Comparison of ENCODE assay signal across 8 mouse cellular contexts in the genomic region with DNA sequence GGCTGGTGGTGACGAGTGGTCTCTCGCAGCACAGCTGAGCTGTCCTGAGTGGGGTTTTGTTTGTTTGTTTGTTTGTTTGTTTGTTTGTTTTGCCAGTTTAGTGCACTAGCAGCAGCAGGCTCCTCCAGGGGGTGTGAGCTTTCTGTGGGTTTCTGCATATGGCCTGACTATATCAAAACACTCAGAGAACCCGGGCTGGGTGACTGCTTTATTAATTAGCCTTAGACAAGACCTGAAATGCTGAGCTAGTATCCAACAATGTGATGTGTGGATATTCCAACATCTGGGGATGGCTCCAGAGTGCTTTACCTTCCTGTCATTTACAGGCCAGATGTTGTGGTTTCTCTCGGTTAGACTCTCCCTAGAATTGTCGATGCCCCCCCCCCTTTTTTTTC. TPM values are rescaled to one million over a fixed set of nuclear protein-coding genes. Genes with fewer than 3 reads are reported as not detected.
A peak's percentile ranks its signal among the peaks of the same experiment; 100 is the strongest.
DNase-seq lines count a peak whose midpoint lies in the region; ATAC-seq and TF ChIP-seq lines count a peak whose summit lies in the region.

No protein-coding gene starts in this region.

- no peak for ATAC-seq in heart, embryonic 13.5 days (ENCODE audit: extremely low read depth, insufficient number of reproducible peaks, low FRiP score, low TSS enrichment)
- ATAC-seq in hindbrain, embryonic 11.5 days (ENCODE audit: low FRiP score) = peak; percentile 57
- ATAC-seq in megakaryocyte progenitor cell, adult 5-6 weeks (replicated peaks; ENCODE audit: poor library complexity) = peak; percentile 30; the same call in 1 of the 2 replicates

- no peaks in the 10 kb centered on the region; the same call in 1 of the 2 replicates for H3K36me3 ChIP-seq in heart, embryonic 13.5 days
- peaks cover 0 to 3% of the 10 kb centered on the region in 2 experiments; a peak in 2 of 4 replicates for H3K36me3 ChIP-seq in MEL (ENCODE audit: control insufficient read depth in 1 of 2, insufficient read depth in 2 of 2, low read length in 2 of 2)
- H3K36me3 ChIP-seq in hindbrain, embryonic 11.5 days (ENCODE audit: control insufficient read depth, insufficient read depth, low read length) = no peaks in the 10 kb centered on the region

- H3K4me1 ChIP-seq in heart, embryonic 13.5 days = peaks cover 12% of the 10 kb centered on the region
- H3K4me1 ChIP-seq in MEL (ENCODE audit: control insufficient read depth in 1 of 2, insufficient read depth in 2 of 2, low read length in 2 of 2) = peaks cover 2% of the 10 kb centered on the region in 2 experiments; a peak in 1 of 4 replicates
- H3K4me1 ChIP-seq in hindbrain, embryonic 11.5 days (replicated peaks; ENCODE audit: control insufficient read depth, insufficient read depth, low read length) = no peaks in the 10 kb centered on the region

- peak overlapping the region; percentile 86 for H3K9ac ChIP-seq in heart, embryonic 13.5 days
- peak overlapping the region; percentile 71 for H3K9ac ChIP-seq in MEL (ENCODE audit: control insufficient read depth, low read depth, low read length, poor library complexity, severe bottlenecking)
- peak overlapping the region; percentile 79 for H3K9ac ChIP-seq in hindbrain, embryonic 11.5 days (ENCODE audit: low read depth, low read length)

- no peak for TF ChIP-seq CTCF in MEL (IDR thresholded peaks at IDR 0.05 in 2 of 3, conservative IDR thresholded peaks at IDR 0.05 in 1 of 3; ENCODE audit: control insufficient read depth in 1 of 3, insufficient read depth in 1 of 3, low read depth in 2 of 3, low read length in 3 of 3, poor library complexity in 1 of 3, severe bottlenecking in 1 of 3)

- DNase-seq in heart, postnatal 4 days = no peak
- no peak for DNase-seq in MEL (ENCODE audit: low read depth, low spot score)
- no peak for DNase-seq in hindbrain, embryonic 11.5 days (ENCODE audit: low spot score)
- no peak for DNase-seq in adrenal gland, adult 2 months
- DNase-seq in layer of hippocampus, postnatal 14 days (ENCODE audit: low spot score in 2 of 2) = no peak
- DNase-seq in thymus, postnatal 14 days = no peak

- TF ChIP-seq RAD21 in MEL (IDR thresholded peaks at IDR 0.05; ENCODE audit: low read depth, low read length) = no peak

- whole genome bisulfite sequencing in heart, embryonic 13.5 days = 18% methylated on average over 5 of the region's 5 CpGs
- WGBS in hindbrain, embryonic 11.5 days = 23% methylated on average over 5 of the region's 5 CpGs

- peak overlapping the region; percentile 99 for H3K4me2 ChIP-seq in heart, embryonic 13.5 days
- peak overlapping the region; percentile 95 for H3K4me2 ChIP-seq in hindbrain, embryonic 11.5 days (replicated peaks; ENCODE audit: low read depth, low read length)

- no peak for TF ChIP-seq EP300 in MEL (IDR thresholded peaks at IDR 0.05; ENCODE audit: low read depth in 1 of 2, low read length in 2 of 2)

- peak overlapping the region; percentile 84 for H3K4me3 ChIP-seq in heart, embryonic 13.5 days
- H3K4me3 ChIP-seq in MEL (ENCODE audit: control insufficient read depth in 1 of 2, insufficient read depth in 1 of 2, low read depth in 2 of 2, low read length in 2 of 2) = peak overlapping the region; percentile 91 to 97
- H3K4me3 ChIP-seq in hindbrain, embryonic 11.5 days (ENCODE audit: low read depth, low read length) = peak overlapping the region; percentile 69

- peaks cover 5% of the 10 kb centered on the region; the same call in 1 of the 2 replicates for H3K79me2 ChIP-seq in MEL (ENCODE audit: control insufficient read depth, insufficient read depth, low read length, poor library complexity)

- H3K27ac ChIP-seq in heart, embryonic 13.5 days (replicated peaks) = no peak overlapping the region
- peak overlapping the region; percentile 15; the same call in 1 of the 2 replicates for H3K27ac ChIP-seq in MEL (ENCODE audit: control insufficient read depth, low read depth, low read length)
- no peak overlapping the region for H3K27ac ChIP-seq in hindbrain, embryonic 11.5 days (ENCODE audit: low read depth, low read length)

- peak in 1 of 2 experiments; percentile 32; a peak in 3 of 4 replicates for TF ChIP-seq POLR2A in MEL (IDR thresholded peaks at IDR 0.05; ENCODE audit: control insufficient read depth in 1 of 2, insufficient read depth in 1 of 2, low read depth in 1 of 2, low read length in 2 of 2, poor library complexity in 1 of 2)

- H3K9me3 ChIP-seq in heart, embryonic 13.5 days = peaks cover 7% of the 10 kb centered on the region
- H3K9me3 ChIP-seq in MEL (replicated peaks; ENCODE audit: insufficient read depth, low read length) = no peaks in the 10 kb centered on the region
- no peaks in the 10 kb centered on the region for H3K9me3 ChIP-seq in hindbrain, embryonic 11.5 days (ENCODE audit: control insufficient read depth, low read length)

- 0 out of 2 replicates have a peak, but pooled peaks cover 10% of the 10 kb centered on the region for H3K27me3 ChIP-seq in heart, embryonic 13.5 days (replicated peaks)
- no peaks in the 10 kb centered on the region for H3K27me3 ChIP-seq in MEL (ENCODE audit: control insufficient read depth in 1 of 2, insufficient read depth in 2 of 2, low read length in 2 of 2)
- peaks cover 2% of the 10 kb centered on the region; the same call in 1 of the 2 replicates for H3K27me3 ChIP-seq in hindbrain, embryonic 11.5 days (ENCODE audit: control insufficient read depth, insufficient read depth, low read length)

TF ChIP-seq in MEL, 35 proteins besides CTCF, POLR2A, EP300 and RAD21:
- no peak for TF ChIP-seq MAFK (IDR thresholded peaks at IDR 0.05; ENCODE audit: borderline replicate concordance, low read depth, low read length)
- TF ChIP-seq POLR2AphosphoS5 (IDR thresholded peaks at IDR 0.05; ENCODE audit: borderline replicate concordance, low read depth, low read length) = no peak
- peak; percentile 57 for TF ChIP-seq NELFE (IDR thresholded peaks at IDR 0.05; ENCODE audit: low read depth, low read length)
- TF ChIP-seq CHD2 (IDR thresholded peaks at IDR 0.05; ENCODE audit: low read length) = no peak
- TF ChIP-seq RCOR1 (IDR thresholded peaks at IDR 0.05; ENCODE audit: low read depth, low read length) = no peak
- 0 out of 2 replicates have a peak, but pooled peaks have one; percentile 3 for TF ChIP-seq USF1 (IDR thresholded peaks at IDR 0.05; ENCODE audit: low read depth, low read length)
- no peak for TF ChIP-seq MYB (IDR thresholded peaks at IDR 0.05; ENCODE audit: low read depth, low read length)
- TF ChIP-seq TBP (IDR thresholded peaks at IDR 0.05; ENCODE audit: low read depth, low read length) = peak; percentile 45; the same call in 1 of the 2 replicates
- no peak for TF ChIP-seq JUND (IDR thresholded peaks at IDR 0.05; ENCODE audit: low read depth, low read length)
- no peak for TF ChIP-seq ZKSCAN1 (IDR thresholded peaks at IDR 0.05; ENCODE audit: low read depth, low read length)
- no peak for TF ChIP-seq TAL1 (IDR thresholded peaks at IDR 0.05; ENCODE audit: low read length)
- no peak for TF ChIP-seq MAX (IDR thresholded peaks at IDR 0.05; ENCODE audit: low read length)
- no peak for TF ChIP-seq MAZ (IDR thresholded peaks at IDR 0.05; ENCODE audit: low read depth, low read length)
- TF ChIP-seq MEF2A (IDR thresholded peaks at IDR 0.05; ENCODE audit: extremely low read depth, insufficient replicate concordance, low read depth, low read length, poor library complexity, severe bottlenecking) = no peak
- no peak; the same call in 1 of the 2 replicates for TF ChIP-seq MXI1 (IDR thresholded peaks at IDR 0.05; ENCODE audit: low read depth, low read length)
- TF ChIP-seq POLR2AphosphoS2 (IDR thresholded peaks at IDR 0.05; ENCODE audit: low read length) = no peak
- TF ChIP-seq MYC (IDR thresholded peaks at IDR 0.05; ENCODE audit: low read depth, low read length) = 0 out of 2 replicates have a peak, but pooled peaks have one; percentile 25
- no peak for TF ChIP-seq UBTF (IDR thresholded peaks at IDR 0.05; ENCODE audit: borderline replicate concordance, insufficient read depth, low read depth, low read length)

RNA-seq across cellular contexts. Expression of gene Cyp2u1, which starts 0.3 kb away (rescaled TPM):
- polyA plus RNA-seq in heart, embryonic 13.5 days (2015; fragmentation: Nextera tagmentation; extraction: Ambion mirVana) = 9.6 and 10.5 TPM in 2 replicates
- total RNA-seq in heart, postnatal 4 days (2021) = 10 to 100 TPM; 23.9 to 25.0 TPM
- 3.5 and 4.5 TPM in 2 replicates for total RNA-seq in MEL (2012; rRNA removed)
- 1 to 10 TPM in 1 of 2 experiments, not detected in 1; 3.6 TPM for polyA plus RNA-seq in MEL (2012; ENCODE audit: insufficient read depth in 1 of 2, insufficient read length in 2 of 2, low read depth in 1 of 2, low replicate concordance in 2 of 2, missing spikeins in 1 of 2)
- 1.6 and 3.0 TPM in 2 replicates for polyA plus RNA-seq in hindbrain, embryonic 11.5 days (2014; fragmentation: Nextera tagmentation; extraction: Ambion mirVana)
- 0.86 and 1.1 TPM in 2 replicates for total RNA-seq in megakaryocyte progenitor cell, adult 5-6 weeks (2015)
- 0.81 and 0.92 TPM in 2 replicates for total RNA-seq in megakaryocyte progenitor cell, adult 5-6 weeks (2017)
- total RNA-seq in adrenal gland, adult 2 months (2021) = 10 to 100 TPM; 14.4 to 24.0 TPM
- 14.2 and 17.2 TPM in 2 replicates for polyA plus RNA-seq in adrenal gland, adult 2 months (2012; rRNA removed)
- 10 to 100 TPM; 15.1 to 15.3 TPM for total RNA-seq in layer of hippocampus, postnatal 14 days (2021)

RNA-seq across cellular contexts. Expression of gene Hadh, which starts 31.4 kb away (rescaled TPM):
- 138 and 145 TPM in 2 replicates for polyA plus RNA-seq in heart, embryonic 13.5 days (2015; fragmentation: Nextera tagmentation; extraction: Ambion mirVana)
- total RNA-seq in heart, postnatal 4 days (2021) = 100 to 1,000 TPM; 416 to 432 TPM
- 39.1 and 42.3 TPM in 2 replicates for total RNA-seq in MEL (2012; rRNA removed)
- polyA plus RNA-seq in MEL (2012; ENCODE audit: insufficient read depth in 1 of 2, insufficient read length in 2 of 2, low read depth in 1 of 2, low replicate concordance in 2 of 2, missing spikeins in 1 of 2) = 10 to 100 TPM in 1 of 2 experiments, not detected in 1; 66.9 TPM
- 60.4 and 63.6 TPM in 2 replicates for polyA plus RNA-seq in hindbrain, embryonic 11.5 days (2014; fragmentation: Nextera tagmentation; extraction: Ambion mirVana)
- total RNA-seq in megakaryocyte progenitor cell, adult 5-6 weeks (2015) = 65.5 and 76.6 TPM in 2 replicates
- 59.2 and 61.1 TPM in 2 replicates for total RNA-seq in megakaryocyte progenitor cell, adult 5-6 weeks (2017)
- 100 to 1,000 TPM; 456 to 509 TPM for total RNA-seq in adrenal gland, adult 2 months (2021)
- polyA plus RNA-seq in adrenal gland, adult 2 months (2012; rRNA removed) = 288 and 386 TPM in 2 replicates
- 10 to 100 TPM; 27.1 to 30.9 TPM for total RNA-seq in layer of hippocampus, postnatal 14 days (2021)
